Mouse (Mus musculus): ENCODE results near the gene Ak2. TPM values are rescaled to one million over a fixed set of nuclear protein-coding genes. Genes with fewer than 3 reads are reported as not detected.

Ak2 gene
- polyA plus RNA-seq, 1 experiment, result 176 TPM

DNA sequence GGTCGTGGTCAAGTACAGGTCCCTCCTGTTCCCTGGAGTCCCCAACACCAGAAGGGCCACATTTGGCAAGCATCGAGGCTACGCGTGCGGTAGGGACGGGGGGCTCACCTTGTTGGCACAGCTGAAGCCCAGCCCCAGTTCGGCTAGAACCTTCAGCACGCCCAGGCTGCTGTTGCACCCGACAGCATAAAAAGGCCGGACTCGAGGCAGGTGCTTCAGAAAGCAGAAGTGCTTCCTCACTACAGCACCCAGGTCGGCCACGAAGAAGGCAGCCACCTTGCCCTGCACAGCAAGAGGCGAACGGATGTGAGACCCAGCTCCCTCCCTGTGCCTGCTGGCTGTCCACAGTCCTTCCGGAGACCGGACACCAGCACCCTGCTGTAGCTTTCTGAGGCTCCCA lies 32.1 kb upstream of the Ak2 start:
- Histone ChIP-seq H3K36me3 (ENCODE audit: control insufficient read depth, insufficient read depth) (no peaks in the 10 kb centered on the region), H3ac (ENCODE audit: control insufficient read depth, insufficient read length, low read depth) (no peak overlapping the region), H3K79me2 (ENCODE audit: control insufficient read depth, insufficient read depth) (peaks cover 9% of the 10 kb centered on the region), H3K27me3 (ENCODE audit: control insufficient read depth, insufficient read depth, insufficient read length) (no peaks in the 10 kb centered on the region), H3K4me3 (ENCODE audit: insufficient read depth, poor library complexity, severe bottlenecking) (no peak overlapping the region), H3K79me3 (ENCODE audit: low read depth) (no peaks in the 10 kb centered on the region)
- TF ChIP-seq CEBPB (IDR thresholded peaks at IDR 0.05; ENCODE audit: low read depth) (no peak), USF1 (IDR thresholded peaks at IDR 0.05; ENCODE audit: low read depth) (no peak), FOSL1 (IDR thresholded peaks at IDR 0.05; ENCODE audit: insufficient read depth, low read length, poor library complexity, severe bottlenecking) (no peak), MYOG (IDR thresholded peaks at IDR 0.05; ENCODE audit: control insufficient read depth, extremely low read depth, insufficient read length) (no peak), MAX (IDR thresholded peaks at IDR 0.05) (no peak), CTCF (IDR thresholded peaks at IDR 0.05; ENCODE audit: control insufficient read depth, insufficient read depth, insufficient read length) (no peak), MYOD1 (IDR thresholded peaks at IDR 0.05; ENCODE audit: control insufficient read depth, insufficient read length, low read depth) (no peak)

DNA sequence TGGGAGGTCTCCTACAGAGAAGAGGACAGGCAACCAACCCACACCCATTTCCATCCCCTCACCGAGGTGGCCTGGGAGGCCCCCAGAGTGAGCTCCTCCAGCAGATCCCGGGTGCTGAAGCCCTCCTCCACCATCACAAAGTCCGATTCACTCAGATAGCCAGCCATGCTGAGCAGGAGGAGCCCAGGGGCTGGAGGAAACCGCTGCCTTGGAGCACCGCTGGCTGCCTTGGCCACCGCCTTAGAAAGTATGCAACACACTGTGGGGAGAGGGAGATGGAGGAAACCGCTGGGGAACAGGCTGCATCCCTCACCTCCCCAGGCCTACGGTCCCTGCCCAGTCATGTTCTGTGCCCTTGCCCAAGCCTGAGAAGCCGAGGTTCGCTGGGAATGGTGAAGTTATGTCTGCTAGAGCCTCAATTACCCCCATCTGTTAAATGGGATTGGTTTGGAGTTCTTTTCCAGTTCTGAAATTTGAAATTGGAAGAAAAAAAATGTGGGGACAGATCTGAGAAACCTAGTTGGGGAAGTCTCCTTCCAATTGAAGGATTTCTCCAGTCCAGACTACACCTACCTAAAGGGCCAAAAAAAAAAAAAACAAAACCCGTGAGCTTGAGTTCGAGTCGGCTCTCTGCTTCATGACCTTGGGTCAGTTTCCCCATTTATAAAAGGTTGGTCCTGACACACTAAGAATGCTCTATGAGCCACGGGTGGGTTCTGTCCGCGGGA lies 30.3 kb upstream of the Ak2 start:
- Histone ChIP-seq H3K79me3 (ENCODE audit: low read depth) (no peaks in the 10 kb centered on the region), H3K4me3 (ENCODE audit: insufficient read depth, poor library complexity, severe bottlenecking) (peak overlapping the region; percentile 49), H3K36me3 (ENCODE audit: control insufficient read depth, insufficient read depth) (no peaks in the 10 kb centered on the region), H3K79me2 (ENCODE audit: control insufficient read depth, insufficient read depth) (peaks cover 9% of the 10 kb centered on the region), H3ac (ENCODE audit: control insufficient read depth, insufficient read length, low read depth) (peak overlapping the region; percentile 82), H3K27me3 (ENCODE audit: control insufficient read depth, insufficient read depth, insufficient read length) (no peaks in the 10 kb centered on the region)
- TF ChIP-seq USF1 (IDR thresholded peaks at IDR 0.05; ENCODE audit: low read depth), result no peak
- no peak for TF ChIP-seq MYOG (IDR thresholded peaks at IDR 0.05; ENCODE audit: control insufficient read depth, extremely low read depth, insufficient read length)
- TF ChIP-seq FOSL1 (IDR thresholded peaks at IDR 0.05; ENCODE audit: insufficient read depth, low read length, poor library complexity, severe bottlenecking), result no peak

DNA sequence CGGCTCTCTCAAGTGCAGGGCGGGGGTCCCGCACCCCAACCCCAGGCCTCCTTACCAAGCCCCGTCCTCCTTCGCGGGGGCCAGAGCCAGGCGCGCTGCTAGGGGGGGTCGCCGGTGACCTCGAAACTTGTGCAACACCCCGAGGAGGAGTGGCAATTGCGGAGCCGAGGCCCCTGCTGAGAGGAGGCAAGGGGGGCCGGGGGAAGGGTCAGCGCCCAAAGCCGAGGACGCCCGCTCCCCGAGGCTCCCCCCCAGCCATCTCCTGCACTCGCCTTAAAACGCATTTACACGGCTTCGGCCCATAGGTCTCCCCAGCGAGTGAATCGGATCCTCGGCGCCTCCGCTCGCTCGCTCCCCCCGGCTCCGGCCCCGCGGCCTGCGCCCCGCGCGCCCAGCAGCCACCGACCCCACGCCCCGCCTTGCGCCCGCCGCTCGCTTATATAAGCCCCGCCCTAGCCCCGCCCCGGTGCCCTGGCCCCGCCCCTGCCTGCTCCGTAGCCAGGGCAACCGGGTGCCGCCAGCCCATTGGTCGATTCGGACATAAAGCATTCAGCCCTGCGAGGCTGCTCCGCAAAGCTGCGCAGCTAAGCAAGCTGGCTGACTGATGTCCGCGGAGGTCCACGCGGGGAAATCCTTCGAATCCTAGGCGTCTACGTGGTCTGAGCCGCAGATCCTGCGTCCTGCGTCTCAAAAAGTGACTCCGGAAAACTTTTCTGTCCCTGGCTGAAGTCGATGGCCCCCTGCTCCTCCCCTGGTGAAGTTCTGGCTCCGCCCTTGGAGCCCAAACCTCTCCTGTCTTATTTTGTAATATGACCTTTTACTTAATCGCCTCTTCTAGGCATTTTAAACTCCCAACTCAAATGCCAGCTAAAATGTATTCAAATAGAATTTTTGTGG lies 29.5 kb upstream of the Ak2 start, which contains the start of gene Azin2:
Azin2 (minus strand) TSS at position 414 of the 897 bp plus-strand sequence.
- peak within 1 kb of the TSS; percentile 83 for H3ac ChIP-seq (ENCODE audit: control insufficient read depth, insufficient read length, low read depth)
- no peak for TF ChIP-seq FOSL1 (IDR thresholded peaks at IDR 0.05; ENCODE audit: insufficient read depth, low read length, poor library complexity, severe bottlenecking)

DNA sequence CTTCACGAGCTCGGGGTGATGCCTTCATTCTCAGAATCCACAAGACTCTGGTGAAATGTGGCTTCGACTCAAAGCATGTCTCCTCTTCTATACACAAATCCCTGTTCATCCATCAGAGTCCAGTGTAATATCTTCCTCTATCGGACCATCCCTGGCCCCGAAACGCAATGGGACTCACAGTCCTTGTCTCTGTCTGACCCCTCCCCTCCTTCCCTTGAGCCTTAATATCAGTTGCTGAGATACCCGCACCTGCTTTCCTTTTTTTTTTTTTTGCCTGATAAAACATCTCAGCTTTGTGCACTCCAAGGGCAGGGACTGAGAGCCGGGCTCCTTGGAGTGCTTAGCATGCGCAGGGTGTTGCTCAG lies 28.9 kb upstream of the Ak2 start:
- H3K36me3 ChIP-seq (ENCODE audit: control insufficient read depth, insufficient read depth), result no peaks in the 10 kb centered on the region
- H3K79me2 ChIP-seq (ENCODE audit: control insufficient read depth, insufficient read depth), result peaks cover 9% of the 10 kb centered on the region
- peak overlapping the region; percentile 49 for H3K4me3 ChIP-seq (ENCODE audit: insufficient read depth, poor library complexity, severe bottlenecking)
- no peak overlapping the region for H3ac ChIP-seq (ENCODE audit: control insufficient read depth, insufficient read length, low read depth)
- TF ChIP-seq USF1 (IDR thresholded peaks at IDR 0.05; ENCODE audit: low read depth) (no peak), MYOD1 (IDR thresholded peaks at IDR 0.05; ENCODE audit: control insufficient read depth, insufficient read length, low read depth) (no peak), CTCF (IDR thresholded peaks at IDR 0.05; ENCODE audit: control insufficient read depth, insufficient read depth, insufficient read length) (no peak), FOSL1 (IDR thresholded peaks at IDR 0.05; ENCODE audit: insufficient read depth, low read length, poor library complexity, severe bottlenecking) (no peak), CEBPB (IDR thresholded peaks at IDR 0.05; ENCODE audit: low read depth) (no peak), MAX (IDR thresholded peaks at IDR 0.05) (no peak), MYOG (IDR thresholded peaks at IDR 0.05; ENCODE audit: control insufficient read depth, extremely low read depth, insufficient read length) (no peak)
- no peaks in the 10 kb centered on the region for H3K79me3 ChIP-seq (ENCODE audit: low read depth)
- no peaks in the 10 kb centered on the region for H3K27me3 ChIP-seq (ENCODE audit: control insufficient read depth, insufficient read depth, insufficient read length)

More for the DNA sequence above, 29.5 kb upstream of the Ak2 start, which contains the start of gene Azin2:
- no peaks in the 10 kb centered on the region for H3K27me3 ChIP-seq (ENCODE audit: control insufficient read depth, insufficient read depth, insufficient read length)
- no peaks in the 10 kb centered on the region for H3K79me3 ChIP-seq (ENCODE audit: low read depth)
- H3K4me3 ChIP-seq (ENCODE audit: insufficient read depth, poor library complexity, severe bottlenecking), result peak within 1 kb of the TSS; percentile 49
- H3K79me2 ChIP-seq (ENCODE audit: control insufficient read depth, insufficient read depth), result peaks cover 9% of the 10 kb centered on the region
- H3K36me3 ChIP-seq (ENCODE audit: control insufficient read depth, insufficient read depth), result no peaks in the 10 kb centered on the region

DNA sequence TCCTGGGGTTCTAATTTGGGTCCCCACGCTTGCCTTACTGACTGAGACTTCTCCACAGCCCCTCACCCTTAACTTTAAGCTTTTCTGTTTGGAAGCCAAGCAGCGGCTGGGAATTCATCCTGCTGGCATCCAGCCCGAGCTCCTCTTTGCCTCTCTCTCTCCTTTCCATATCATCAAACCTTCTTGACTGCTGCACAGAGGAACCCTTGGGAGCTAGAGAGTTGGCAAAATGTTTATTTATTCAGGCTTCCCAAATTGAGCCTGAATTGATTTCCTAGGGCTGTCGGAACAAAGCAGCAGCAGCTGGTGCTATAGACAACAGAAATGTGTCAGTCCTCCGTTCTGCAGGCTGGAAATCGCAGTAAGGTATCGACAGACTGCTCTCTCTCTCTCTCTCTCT lies 25.0 kb upstream of the Ak2 start:
- no peak overlapping the region for H3ac ChIP-seq (ENCODE audit: control insufficient read depth, insufficient read length, low read depth)
- no peaks in the 10 kb centered on the region for H3K36me3 ChIP-seq (ENCODE audit: control insufficient read depth, insufficient read depth)
- H3K4me3 ChIP-seq (ENCODE audit: insufficient read depth, poor library complexity, severe bottlenecking), result no peak overlapping the region
- H3K79me2 ChIP-seq (ENCODE audit: control insufficient read depth, insufficient read depth), result peaks cover 4% of the 10 kb centered on the region
- no peaks in the 10 kb centered on the region for H3K27me3 ChIP-seq (ENCODE audit: control insufficient read depth, insufficient read depth, insufficient read length)
- no peak for TF ChIP-seq MYOG (IDR thresholded peaks at IDR 0.05; ENCODE audit: control insufficient read depth, extremely low read depth, insufficient read length)
- no peak for TF ChIP-seq CEBPB (IDR thresholded peaks at IDR 0.05; ENCODE audit: low read depth)
- H3K79me3 ChIP-seq (ENCODE audit: low read depth), result no peaks in the 10 kb centered on the region

DNA sequence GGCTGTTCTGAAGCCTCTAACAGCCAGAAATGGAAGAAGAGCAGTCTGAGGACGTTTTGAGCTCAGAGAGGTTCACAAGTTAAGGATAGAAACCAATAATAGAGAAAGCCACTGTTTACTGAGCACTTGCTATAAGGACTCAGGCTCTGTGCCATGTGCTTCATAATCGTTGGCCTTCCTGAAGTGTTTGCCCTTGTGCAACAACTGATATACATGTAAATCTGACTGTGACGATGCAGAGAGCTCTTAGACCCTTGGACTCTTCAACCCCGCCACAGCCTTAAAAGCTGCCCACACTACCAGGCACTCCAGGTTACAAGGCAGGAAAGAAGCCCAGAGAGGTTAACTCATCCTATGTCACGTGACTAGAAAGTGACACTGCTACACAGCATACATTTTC lies 22.7 kb upstream of the Ak2 start:
- TF ChIP-seq FOSL1 (IDR thresholded peaks at IDR 0.05; ENCODE audit: insufficient read depth, low read length, poor library complexity, severe bottlenecking) (no peak), USF1 (IDR thresholded peaks at IDR 0.05; ENCODE audit: low read depth) (no peak), CEBPB (IDR thresholded peaks at IDR 0.05; ENCODE audit: low read depth) (no peak), MYOG (IDR thresholded peaks at IDR 0.05; ENCODE audit: control insufficient read depth, extremely low read depth, insufficient read length) (no peak), MAX (IDR thresholded peaks at IDR 0.05) (no peak), CTCF (IDR thresholded peaks at IDR 0.05; ENCODE audit: control insufficient read depth, insufficient read depth, insufficient read length) (no peak), MYOD1 (IDR thresholded peaks at IDR 0.05; ENCODE audit: control insufficient read depth, insufficient read length, low read depth) (no peak)
- no peaks in the 10 kb centered on the region for H3K79me3 ChIP-seq (ENCODE audit: low read depth)
- no peak overlapping the region for H3K4me3 ChIP-seq (ENCODE audit: insufficient read depth, poor library complexity, severe bottlenecking)
- H3K27me3 ChIP-seq (ENCODE audit: control insufficient read depth, insufficient read depth, insufficient read length), result no peaks in the 10 kb centered on the region
- H3K36me3 ChIP-seq (ENCODE audit: control insufficient read depth, insufficient read depth), result no peaks in the 10 kb centered on the region
- no peak overlapping the region for H3ac ChIP-seq (ENCODE audit: control insufficient read depth, insufficient read length, low read depth)
- no peaks in the 10 kb centered on the region for H3K79me2 ChIP-seq (ENCODE audit: control insufficient read depth, insufficient read depth)

All from C2C12 (cell line).